In genomic region chr12:53825898-53826605, GRCm38 (mm10) we compare ENCODE assay signal across 11 mouse cellular contexts.
DNase-seq lines count a peak whose midpoint lies in the region; ATAC-seq and TF ChIP-seq lines count a peak whose summit lies in the region.
"Had no signal": no experiment of that assay in that cellular context is flagged by ENCODE, and none has a peak within 500 bp of the region (broad histone marks: within the 10 kb centered on the region; RNA-seq: fewer than 3 reads in every experiment).

No protein-coding gene starts in this region.

- H3K4me1 ChIP-seq in kidney, postnatal 0 days (replicated peaks; ENCODE audit: insufficient read depth, low read length) = no peaks in the 10 kb centered on the region
- H3K4me1 ChIP-seq in embryonic facial prominence, embryonic 12.5 days = peaks cover 11% of the 10 kb centered on the region; the same call in 1 of the 2 replicates
- H3K4me1 ChIP-seq in hindbrain, embryonic 15.5 days (replicated peaks) = peaks cover 21% of the 10 kb centered on the region; the same call in 1 of the 2 replicates
- H3K4me1 ChIP-seq: lung, embryonic 15.5 days had no signal

- TF ChIP-seq CTCF in kidney, postnatal 0 days (IDR thresholded peaks at IDR 0.05; ENCODE audit: low read depth) = no peak

- no peak overlapping the region for H3K27ac ChIP-seq in kidney, postnatal 0 days
- no peak overlapping the region for H3K27ac ChIP-seq in embryonic facial prominence, embryonic 12.5 days
- H3K27ac ChIP-seq in hindbrain, embryonic 15.5 days (replicated peaks) = no peak overlapping the region
- H3K27ac ChIP-seq: lung, embryonic 15.5 days had no signal

- H3K27me3 ChIP-seq in kidney, postnatal 0 days (ENCODE audit: insufficient read depth, low read length) = no peaks in the 10 kb centered on the region
- H3K27me3 ChIP-seq in embryonic facial prominence, embryonic 12.5 days = no peaks in the 10 kb centered on the region
- no peaks in the 10 kb centered on the region for H3K27me3 ChIP-seq in hindbrain, embryonic 15.5 days
- H3K27me3 ChIP-seq: lung, embryonic 15.5 days had no signal

- no peak overlapping the region for H3K4me3 ChIP-seq in kidney, postnatal 0 days (replicated peaks; ENCODE audit: low read depth, low read length)
- H3K4me3 ChIP-seq in embryonic facial prominence, embryonic 12.5 days = no peak overlapping the region
- no peak overlapping the region for H3K4me3 ChIP-seq in hindbrain, embryonic 15.5 days
- H3K4me3 ChIP-seq: lung, embryonic 15.5 days had no signal

- no peaks in the 10 kb centered on the region for H3K36me3 ChIP-seq in kidney, postnatal 0 days (ENCODE audit: insufficient read depth, low read length)
- H3K36me3 ChIP-seq in embryonic facial prominence, embryonic 12.5 days = no peaks in the 10 kb centered on the region
- H3K36me3 ChIP-seq in hindbrain, embryonic 15.5 days = no peaks in the 10 kb centered on the region
- H3K36me3 ChIP-seq: lung, embryonic 15.5 days had no signal

- intact Hi-C loops in left cerebral cortex, postnatal 4 days (cut with DNase I) = no loop called here

- no peak overlapping the region for H3K9ac ChIP-seq in kidney, postnatal 0 days (ENCODE audit: low read depth, low read length)
- no peak overlapping the region for H3K9ac ChIP-seq in embryonic facial prominence, embryonic 12.5 days
- no peak overlapping the region for H3K9ac ChIP-seq in hindbrain, embryonic 15.5 days
- H3K9ac ChIP-seq: lung, embryonic 15.5 days had no signal

- no peaks in the 10 kb centered on the region for H3K9me3 ChIP-seq in kidney, postnatal 0 days (replicated peaks; ENCODE audit: low read length)
- H3K9me3 ChIP-seq in embryonic facial prominence, embryonic 12.5 days = no peaks in the 10 kb centered on the region
- no peaks in the 10 kb centered on the region for H3K9me3 ChIP-seq in hindbrain, embryonic 15.5 days
- H3K9me3 ChIP-seq: lung, embryonic 15.5 days had no signal

- WGBS in kidney, postnatal 0 days = 28% methylated on average over 12 of the region's 12 CpGs
- 40% methylated on average over 12 of the region's 12 CpGs for WGBS in embryonic facial prominence, embryonic 12.5 days
- 49% methylated on average over 12 of the region's 12 CpGs for WGBS in hindbrain, embryonic 15.5 days

- DNase-seq in adrenal gland, postnatal 10 days = peak; percentile 7
- no peak for DNase-seq in adrenal gland, postnatal 25 days
- DNase-seq in kidney, postnatal 0 days (ENCODE audit: low spot score) = peak; percentile 53
- no peak for DNase-seq in kidney, postnatal 10 days
- DNase-seq in embryo, embryonic 9.5 days (ENCODE audit: extremely low spot score) = no peak
- no peak for DNase-seq in left cerebral cortex, postnatal 4 days
- DNase-seq: gastrocnemius, postnatal 14 days; layer of hippocampus, postnatal 36 days had no signal

- peak; percentile 72 for ATAC-seq in kidney, postnatal 0 days (replicated peaks; ENCODE audit: low FRiP score, low read depth)
- ATAC-seq in embryonic facial prominence, embryonic 12.5 days (ENCODE audit: insufficient number of reproducible peaks, insufficient read depth, low FRiP score, low TSS enrichment) = 0 out of 2 replicates have a peak, but pooled peaks have one; percentile 74
- ATAC-seq in hindbrain, embryonic 15.5 days (ENCODE audit: low FRiP score, low read depth) = peak; percentile 28

- H3K4me2 ChIP-seq in kidney, postnatal 0 days (ENCODE audit: low read length) = no peak overlapping the region
- H3K4me2 ChIP-seq in embryonic facial prominence, embryonic 12.5 days (replicated peaks) = no peak overlapping the region
- H3K4me2 ChIP-seq in hindbrain, embryonic 15.5 days = no peak overlapping the region
- H3K4me2 ChIP-seq: lung, embryonic 15.5 days had no signal

Comparison
In these comparisons a context has a peak if more than half of its experiments do, and no peak if none do; other contexts are left out.
1. DNase-seq: peak in adrenal gland, postnatal 10 days (single experiment) and kidney, postnatal 0 days (single experiment); none in adrenal gland, postnatal 25 days (single experiment), kidney, postnatal 10 days (single experiment), embryo, embryonic 9.5 days (single experiment) and left cerebral cortex, postnatal 4 days (single experiment).
2. Peak in every context shown above with its lines, with median percentiles within 50 percentile points of each other: ATAC-seq.